In genomic region chr2:155846930-155847329, GRCm38 (mm10) we compare ENCODE assay signal across 26 mouse cellular contexts. TPM values are rescaled to one million over a fixed set of nuclear protein-coding genes. Genes with fewer than 3 reads are reported as not detected.
"Had no signal": no experiment of that assay in that cellular context is flagged by ENCODE, and none has a peak within 500 bp of the region (broad histone marks: within the 10 kb centered on the region; RNA-seq: fewer than 3 reads in every experiment).

No protein-coding gene starts in this region.

- H3K4me3 ChIP-seq: intestine, embryonic 15.5 days; kidney, embryonic 15.5 days; left cerebral cortex, adult 2 months; liver, embryonic 12.5 days; liver, embryonic 15.5 days; lung, embryonic 15.5 days; megakaryocyte, embryonic 14.5 days; midbrain, embryonic 12.5 days had no signal

- H3K27ac ChIP-seq: intestine, embryonic 15.5 days; kidney, embryonic 15.5 days; left cerebral cortex, adult 2 months; liver, embryonic 12.5 days; liver, embryonic 15.5 days; lung, embryonic 15.5 days; midbrain, embryonic 12.5 days had no signal

- H3K27me3 ChIP-seq: intestine, embryonic 15.5 days; kidney, embryonic 15.5 days; liver, embryonic 12.5 days; liver, embryonic 15.5 days; lung, embryonic 15.5 days; midbrain, embryonic 12.5 days had no signal

- H3K9ac ChIP-seq: intestine, embryonic 15.5 days; kidney, embryonic 15.5 days; liver, embryonic 12.5 days; liver, embryonic 15.5 days; lung, embryonic 15.5 days; midbrain, embryonic 12.5 days had no signal

- H3K9me3 ChIP-seq: intestine, embryonic 15.5 days; kidney, embryonic 15.5 days; liver, embryonic 12.5 days; liver, embryonic 15.5 days; lung, embryonic 15.5 days; megakaryocyte, embryonic 14.5 days; midbrain, embryonic 12.5 days had no signal

- H3K4me1 ChIP-seq: intestine, embryonic 15.5 days; kidney, embryonic 15.5 days; lung, embryonic 15.5 days; midbrain, embryonic 12.5 days had no signal

- H3K4me2 ChIP-seq: intestine, embryonic 15.5 days; kidney, embryonic 15.5 days; liver, embryonic 12.5 days; liver, embryonic 15.5 days; lung, embryonic 15.5 days; midbrain, embryonic 12.5 days had no signal

- DNase-seq: kidney, adult 11 months; kidney, adult 8-10 months; kidney, postnatal 10 days; kidney, postnatal 4 days; liver; lung, adult 18-20 months; lung, postnatal 10 days; lung, postnatal 36 days; thymus, adult 18-20 months; thymus, postnatal 36 days had no signal

- ATAC-seq: intestine, embryonic 15.5 days; liver, embryonic 12.5 days; midbrain, embryonic 16.5 days had no signal

RNA-seq across cellular contexts. Expression of gene Fam83c, which starts 12.3 kb away (rescaled TPM):
- total RNA-seq: layer of hippocampus, adult 18-20 months; layer of hippocampus, postnatal 25 days; left cerebral cortex, adult 2 months; left cerebral cortex, postnatal 10 days; left cerebral cortex, postnatal 36 days; monocyte, adult 5-6 weeks had no signal
- polyA plus RNA-seq: spleen, adult 2 months; testis, adult 2 months had no signal
